In genomic region chr6:125353221-125353620, GRCm38 (mm10) we compare ENCODE assay signal across 11 mouse cellular contexts. TPM values are rescaled to one million over a fixed set of nuclear protein-coding genes. Genes with fewer than 3 reads are reported as not detected.
A peak's percentile ranks its signal among the peaks of the same experiment; 100 is the strongest.
DNase-seq lines count a peak whose midpoint lies in the region; ATAC-seq and TF ChIP-seq lines count a peak whose summit lies in the region.
"Had no signal": no experiment of that assay in that cellular context is flagged by ENCODE, and none has a peak within 500 bp of the region (broad histone marks: within the 10 kb centered on the region; RNA-seq: fewer than 3 reads in every experiment).

No protein-coding gene starts in this region.

- no peak for TF ChIP-seq EP300 in stomach, postnatal 0 days (optimal IDR thresholded peaks at IDR 0.05)

- peaks cover 42% of the 10 kb centered on the region for H3K27me3 ChIP-seq in hindbrain, embryonic 10.5 days (ENCODE audit: insufficient read depth, poor library complexity, severe bottlenecking)
- H3K27me3 ChIP-seq in hindbrain, postnatal 0 days (ENCODE audit: insufficient read depth, low read length), result no peaks in the 10 kb centered on the region
- peaks cover 4% of the 10 kb centered on the region; the same call in 1 of the 2 replicates for H3K27me3 ChIP-seq in spleen, adult 2 months (ENCODE audit: control insufficient read depth, insufficient read depth, low read length)
- H3K27me3 ChIP-seq in intestine, embryonic 16.5 days (replicated peaks; ENCODE audit: control insufficient read depth, insufficient read depth, low read length), result no peaks in the 10 kb centered on the region
- H3K27me3 ChIP-seq in stomach, postnatal 0 days (ENCODE audit: control insufficient read depth, insufficient read depth, low read length), result no peaks in the 10 kb centered on the region
- H3K27me3 ChIP-seq in forebrain, embryonic 15.5 days, result no peaks in the 10 kb centered on the region

- H3K27ac ChIP-seq in hindbrain, embryonic 10.5 days, result 0 out of 2 replicates have a peak overlapping the region, but pooled peaks have one; percentile 12
- no peak overlapping the region for H3K27ac ChIP-seq in hindbrain, postnatal 0 days
- peak overlapping the region; percentile 61 for H3K27ac ChIP-seq in spleen, adult 2 months (ENCODE audit: insufficient read depth, low read length)
- H3K27ac ChIP-seq in intestine, embryonic 16.5 days (ENCODE audit: low read length), result no peak overlapping the region
- H3K27ac ChIP-seq in stomach, postnatal 0 days (replicated peaks), result peak overlapping the region; percentile 87; the same call in 1 of the 2 replicates
- no peak overlapping the region for H3K27ac ChIP-seq in forebrain, embryonic 15.5 days (replicated peaks)

- peaks cover 80% of the 10 kb centered on the region for H3K4me1 ChIP-seq in hindbrain, embryonic 10.5 days (replicated peaks)
- peaks cover 15% of the 10 kb centered on the region; the same call in 1 of the 2 replicates for H3K4me1 ChIP-seq in hindbrain, postnatal 0 days (ENCODE audit: insufficient read depth, low read length)
- peaks cover 18% of the 10 kb centered on the region; the same call in 1 of the 2 replicates for H3K4me1 ChIP-seq in spleen, adult 2 months (ENCODE audit: control insufficient read depth, insufficient read depth, insufficient read length)
- peaks cover 68% of the 10 kb centered on the region for H3K4me1 ChIP-seq in intestine, embryonic 16.5 days (ENCODE audit: control insufficient read depth, insufficient read depth, low read length)
- H3K4me1 ChIP-seq in stomach, postnatal 0 days (replicated peaks; ENCODE audit: control insufficient read depth, insufficient read depth), result peaks cover 32% of the 10 kb centered on the region
- peaks cover 34% of the 10 kb centered on the region for H3K4me1 ChIP-seq in forebrain, embryonic 15.5 days

- peaks cover 12% of the 10 kb centered on the region for H3K36me3 ChIP-seq in hindbrain, embryonic 10.5 days
- H3K36me3 ChIP-seq in hindbrain, postnatal 0 days (ENCODE audit: insufficient read depth, low read length), result 0 out of 2 replicates have a peak, but pooled peaks cover 6% of the 10 kb centered on the region
- no peaks in the 10 kb centered on the region; the same call in 1 of the 2 replicates for H3K36me3 ChIP-seq in spleen, adult 2 months (ENCODE audit: control insufficient read depth, insufficient read depth, low read length)
- peaks cover 6% of the 10 kb centered on the region; the same call in 1 of the 2 replicates for H3K36me3 ChIP-seq in intestine, embryonic 16.5 days (ENCODE audit: control insufficient read depth, insufficient read depth, low read length)
- peaks cover 13% of the 10 kb centered on the region for H3K36me3 ChIP-seq in stomach, postnatal 0 days (ENCODE audit: control insufficient read depth, insufficient read depth, low read length)
- H3K36me3 ChIP-seq in forebrain, embryonic 15.5 days, result no peaks in the 10 kb centered on the region
- H3K36me3 ChIP-seq: neural tube, embryonic 13.5 days had no signal

- TF ChIP-seq CTCF in hindbrain, postnatal 0 days (IDR thresholded peaks at IDR 0.05; ENCODE audit: low read depth), result no peak
- TF ChIP-seq CTCF in spleen, adult 2 months (IDR thresholded peaks at IDR 0.05; ENCODE audit: extremely low read depth, insufficient read depth, insufficient read length, insufficient replicate concordance), result no peak
- no peak for TF ChIP-seq CTCF in stomach, postnatal 0 days (IDR thresholded peaks at IDR 0.05; ENCODE audit: low read depth)

- TF ChIP-seq POLR2A in spleen, adult 2 months (IDR thresholded peaks at IDR 0.05; ENCODE audit: low read depth, low read length), result no peak

- no peak for ATAC-seq in hindbrain, postnatal 0 days
- no peak for ATAC-seq in intestine, embryonic 16.5 days
- no peak for ATAC-seq in stomach, postnatal 0 days (ENCODE audit: low FRiP score, low TSS enrichment)
- ATAC-seq in forebrain, embryonic 15.5 days (replicated peaks), result no peak
- ATAC-seq: forebrain, embryonic 16.5 days had no signal

- no peak overlapping the region for H3K9ac ChIP-seq in hindbrain, postnatal 0 days (replicated peaks; ENCODE audit: low read length)
- H3K9ac ChIP-seq in intestine, embryonic 16.5 days (ENCODE audit: low read depth, low read length), result peak overlapping the region; percentile 2; the same call in 1 of the 2 replicates
- no peak overlapping the region for H3K9ac ChIP-seq in stomach, postnatal 0 days (ENCODE audit: low read length)
- no peak overlapping the region for H3K9ac ChIP-seq in forebrain, embryonic 15.5 days (replicated peaks)
- H3K9ac ChIP-seq: neural tube, embryonic 13.5 days had no signal

- WGBS in hindbrain, embryonic 10.5 days, result 84% methylated on average over 11 of the region's 11 CpGs
- 84% methylated on average over 11 of the region's 11 CpGs for WGBS in hindbrain, postnatal 0 days
- 34% methylated on average over 11 of the region's 11 CpGs for WGBS in spleen, adult 2 months
- 74% methylated on average over 11 of the region's 11 CpGs for WGBS in intestine, embryonic 16.5 days
- WGBS in stomach, postnatal 0 days, result 70% methylated on average over 11 of the region's 11 CpGs
- WGBS in forebrain, embryonic 15.5 days, result 80% methylated on average over 11 of the region's 11 CpGs

- H3K4me3 ChIP-seq in hindbrain, embryonic 10.5 days, result no peak overlapping the region
- no peak overlapping the region for H3K4me3 ChIP-seq in hindbrain, postnatal 0 days (ENCODE audit: low read length)
- no peak overlapping the region for H3K4me3 ChIP-seq in spleen, adult 2 months (ENCODE audit: extremely low read depth, insufficient read depth, insufficient read length)
- no peak overlapping the region for H3K4me3 ChIP-seq in intestine, embryonic 16.5 days (ENCODE audit: low read length)
- H3K4me3 ChIP-seq in stomach, postnatal 0 days (ENCODE audit: low read depth, low read length), result no peak overlapping the region
- H3K4me3 ChIP-seq in forebrain, embryonic 15.5 days, result no peak overlapping the region
- H3K4me3 ChIP-seq: neural tube, embryonic 13.5 days had no signal

- no peak for DNase-seq in hindbrain, embryonic 10.5 days (ENCODE audit: low spot score)
- DNase-seq in hindbrain, postnatal 0 days (ENCODE audit: low spot score), result no peak
- no peak for DNase-seq in spleen, adult 2 months (ENCODE audit: low read depth in 1 of 2, low spot score in 2 of 2)
- no peak for DNase-seq in spleen, adult 18-20 months
- DNase-seq in stomach, postnatal 0 days (ENCODE audit: low spot score), result no peak
- DNase-seq in gastrocnemius, postnatal 4 days (ENCODE audit: low spot score in 2 of 2), result no peak
- DNase-seq: kidney, postnatal 36 days had no signal

- no peaks in the 10 kb centered on the region for H3K9me3 ChIP-seq in hindbrain, embryonic 10.5 days
- H3K9me3 ChIP-seq in hindbrain, postnatal 0 days (ENCODE audit: low read length), result no peaks in the 10 kb centered on the region
- H3K9me3 ChIP-seq in intestine, embryonic 16.5 days (ENCODE audit: control insufficient read depth, low read length), result no peaks in the 10 kb centered on the region
- H3K9me3 ChIP-seq in stomach, postnatal 0 days (ENCODE audit: control insufficient read depth, low read length), result no peaks in the 10 kb centered on the region
- H3K9me3 ChIP-seq in forebrain, embryonic 15.5 days, result no peaks in the 10 kb centered on the region
- H3K9me3 ChIP-seq: neural tube, embryonic 13.5 days had no signal

- H3K4me2 ChIP-seq in hindbrain, postnatal 0 days (ENCODE audit: low read depth, low read length), result no peak overlapping the region
- H3K4me2 ChIP-seq in intestine, embryonic 16.5 days (ENCODE audit: low read depth, low read length), result peak overlapping the region; percentile 2; the same call in 1 of the 2 replicates
- H3K4me2 ChIP-seq in stomach, postnatal 0 days (replicated peaks; ENCODE audit: low read depth), result no peak overlapping the region
- H3K4me2 ChIP-seq in forebrain, embryonic 15.5 days (replicated peaks), result no peak overlapping the region
- H3K4me2 ChIP-seq: neural tube, embryonic 13.5 days had no signal

RNA-seq across cellular contexts. Expression of gene Tnfrsf1a, which starts 4.1 kb away (rescaled TPM):
- polyA plus RNA-seq in hindbrain, embryonic 10.5 days (2016; fragmentation: Nextera tagmentation; extraction: Ambion mirVana), result 26.8 and 27.1 TPM in 2 replicates
- 12.2 and 18.0 TPM in 2 replicates for total RNA-seq in hindbrain, postnatal 0 days (2014; rRNA removed)
- polyA plus RNA-seq in hindbrain, postnatal 0 days (2015; fragmentation: Nextera tagmentation; extraction: Ambion mirVana), result 15.5 and 16.3 TPM in 2 replicates
- 51.3 and 63.7 TPM in 2 replicates for polyA plus RNA-seq in spleen, adult 2 months (2012; rRNA removed)
- 90.0 and 95.3 TPM in 2 replicates for polyA plus RNA-seq in intestine, embryonic 16.5 days (2015; fragmentation: Nextera tagmentation; extraction: Ambion mirVana)
- 75.3 and 77.7 TPM in 2 replicates for polyA plus RNA-seq in stomach, postnatal 0 days (2015; fragmentation: Nextera tagmentation; extraction: Ambion mirVana)
- 10 to 100 TPM; 59.8 to 60.1 TPM for total RNA-seq in gastrocnemius, postnatal 4 days (2021)
- polyA plus RNA-seq in forebrain, embryonic 15.5 days (2015; fragmentation: Nextera tagmentation; extraction: Ambion mirVana), result 11.3 and 13.0 TPM in 2 replicates

RNA-seq across cellular contexts. Expression of gene Plekhg6, which starts 27.4 kb away (rescaled TPM):
- 0.13 and 0.20 TPM in 2 replicates for polyA plus RNA-seq in hindbrain, embryonic 10.5 days (2016; fragmentation: Nextera tagmentation; extraction: Ambion mirVana)
- 0.68 and 0.86 TPM in 2 replicates for total RNA-seq in hindbrain, postnatal 0 days (2014; rRNA removed)
- 0.32 and 0.74 TPM in 2 replicates for polyA plus RNA-seq in hindbrain, postnatal 0 days (2015; fragmentation: Nextera tagmentation; extraction: Ambion mirVana)
- not detected in 2 replicates for polyA plus RNA-seq in spleen, adult 2 months (2012; rRNA removed)
- polyA plus RNA-seq in intestine, embryonic 16.5 days (2015; fragmentation: Nextera tagmentation; extraction: Ambion mirVana), result 13.2 and 19.1 TPM in 2 replicates
- 6.3 and 6.7 TPM in 2 replicates for polyA plus RNA-seq in stomach, postnatal 0 days (2015; fragmentation: Nextera tagmentation; extraction: Ambion mirVana)
- total RNA-seq in gastrocnemius, postnatal 4 days (2021), result under 1 TPM; 0.07 to 0.08 TPM
- 0.06 and 0.10 TPM in 2 replicates for polyA plus RNA-seq in forebrain, embryonic 15.5 days (2015; fragmentation: Nextera tagmentation; extraction: Ambion mirVana)
- polyA plus RNA-seq: forebrain, embryonic 16.5 days; neural tube, embryonic 13.5 days had no signal

RNA-seq across cellular contexts. Expression of gene Scnn1a, which starts 32.8 kb away (rescaled TPM):
- polyA plus RNA-seq in hindbrain, embryonic 10.5 days (2016; fragmentation: Nextera tagmentation; extraction: Ambion mirVana), result 0.40 and 0.42 TPM in 2 replicates
- total RNA-seq in hindbrain, postnatal 0 days (2014; rRNA removed), result 1.7 and 3.0 TPM in 2 replicates
- 1.00 and 1.2 TPM in 2 replicates for polyA plus RNA-seq in hindbrain, postnatal 0 days (2015; fragmentation: Nextera tagmentation; extraction: Ambion mirVana)
- 1.5 and 2.1 TPM in 2 replicates for polyA plus RNA-seq in spleen, adult 2 months (2012; rRNA removed)
- 5.0 and 7.6 TPM in 2 replicates for polyA plus RNA-seq in intestine, embryonic 16.5 days (2015; fragmentation: Nextera tagmentation; extraction: Ambion mirVana)
- 18.5 and 20.6 TPM in 2 replicates for polyA plus RNA-seq in stomach, postnatal 0 days (2015; fragmentation: Nextera tagmentation; extraction: Ambion mirVana)
- total RNA-seq in gastrocnemius, postnatal 4 days (2021), result under 1 TPM; 0.39 to 0.86 TPM
- 0.20 and 0.25 TPM in 2 replicates for polyA plus RNA-seq in forebrain, embryonic 15.5 days (2015; fragmentation: Nextera tagmentation; extraction: Ambion mirVana)

RNA-seq across cellular contexts. Expression of gene Ltbr, which starts 39.5 kb away (rescaled TPM):
- 21.0 and 22.7 TPM in 2 replicates for polyA plus RNA-seq in hindbrain, embryonic 10.5 days (2016; fragmentation: Nextera tagmentation; extraction: Ambion mirVana)
- 31.6 and 34.4 TPM in 2 replicates for total RNA-seq in hindbrain, postnatal 0 days (2014; rRNA removed)
- 17.5 and 18.1 TPM in 2 replicates for polyA plus RNA-seq in hindbrain, postnatal 0 days (2015; fragmentation: Nextera tagmentation; extraction: Ambion mirVana)
- polyA plus RNA-seq in spleen, adult 2 months (2012; rRNA removed), result 22.8 and 24.5 TPM in 2 replicates
- polyA plus RNA-seq in intestine, embryonic 16.5 days (2015; fragmentation: Nextera tagmentation; extraction: Ambion mirVana), result 106 and 107 TPM in 2 replicates
- polyA plus RNA-seq in stomach, postnatal 0 days (2015; fragmentation: Nextera tagmentation; extraction: Ambion mirVana), result 71.5 and 73.0 TPM in 2 replicates
- 10 to 100 TPM; 43.8 to 48.0 TPM for total RNA-seq in gastrocnemius, postnatal 4 days (2021)
- polyA plus RNA-seq in forebrain, embryonic 15.5 days (2015; fragmentation: Nextera tagmentation; extraction: Ambion mirVana), result 10.8 and 11.5 TPM in 2 replicates

Comparison
In these comparisons a context has a peak if more than half of its experiments do, and no peak if none do; other contexts are left out.
1. H3K27ac ChIP-seq: peak in hindbrain, embryonic 10.5 days (single experiment), spleen, adult 2 months (single experiment) and stomach, postnatal 0 days (single experiment); none in hindbrain, postnatal 0 days (single experiment), intestine, embryonic 16.5 days (single experiment) and forebrain, embryonic 15.5 days (single experiment).